Comparison of ENCODE assay signal across 1 mouse cellular context in the genomic region with DNA sequence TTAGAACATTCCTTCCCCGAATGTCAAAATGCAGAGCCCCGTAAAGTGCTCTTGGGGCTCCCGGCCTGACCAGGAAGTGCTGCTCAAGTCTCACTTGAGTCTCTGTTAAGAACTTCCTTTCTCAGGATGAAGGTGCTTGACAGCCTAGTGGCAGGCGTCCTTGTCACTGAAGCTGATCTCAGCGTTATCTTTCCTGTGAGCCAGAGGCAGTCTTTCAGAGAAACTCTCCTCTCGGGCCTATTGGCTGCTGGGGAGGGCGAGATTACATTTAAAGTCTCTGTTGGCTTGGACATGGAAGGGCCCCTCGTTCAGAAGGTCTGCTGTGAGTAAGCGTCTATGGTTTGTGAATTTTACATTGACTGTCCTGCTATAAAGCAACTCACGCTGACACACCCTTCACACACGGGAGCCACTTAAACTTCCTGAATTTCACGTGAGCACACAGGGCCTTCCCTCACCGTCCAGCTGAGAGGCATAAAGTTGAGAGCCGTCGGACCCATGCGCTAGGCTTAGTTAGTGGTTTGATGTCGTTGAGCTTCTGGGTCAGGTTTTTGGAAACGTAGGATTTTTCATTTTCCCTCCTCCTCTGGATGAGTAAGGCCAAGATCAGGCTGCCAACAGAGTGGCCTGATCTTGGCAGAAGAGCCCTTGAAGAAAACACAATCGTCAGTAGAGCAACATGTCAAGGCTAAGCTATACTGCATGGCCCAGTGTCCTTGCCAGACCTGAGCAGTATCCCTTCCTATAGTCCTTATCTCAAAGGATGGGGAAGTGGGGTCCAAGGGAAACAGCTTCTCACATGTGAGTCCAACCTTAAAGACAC.
A peak's percentile ranks its signal among the peaks of the same experiment; 100 is the strongest.
TF ChIP-seq lines count a peak whose summit lies in the region.

No protein-coding gene starts in this region.

TF ChIP-seq in MEL, 35 proteins besides CTCF, POLR2A, EP300 and RAD21 (continued from another document):
- TF ChIP-seq ZKSCAN1 (IDR thresholded peaks at IDR 0.05; ENCODE audit: low read depth, low read length) (no peak), TAL1 (IDR thresholded peaks at IDR 0.05; ENCODE audit: low read length) (no peak), POLR2AphosphoS2 (IDR thresholded peaks at IDR 0.05; ENCODE audit: low read length) (no peak; the same call in 1 of the 2 replicates), MAX (IDR thresholded peaks at IDR 0.05; ENCODE audit: low read length) (peak; percentile 27), POLR2AphosphoS5 (IDR thresholded peaks at IDR 0.05; ENCODE audit: borderline replicate concordance, low read depth, low read length) (no peak), GATA1 (IDR thresholded peaks at IDR 0.05; ENCODE audit: low read depth, low read length) (peak; percentile 95), UBTF (IDR thresholded peaks at IDR 0.05; ENCODE audit: borderline replicate concordance, insufficient read depth, low read depth, low read length) (no peak), GABPA (IDR thresholded peaks at IDR 0.05; ENCODE audit: low read depth, low read length) (no peak), KAT2A (conservative IDR thresholded peaks at IDR 0.05; ENCODE audit: low read depth, low read length) (no peak), MXI1 (IDR thresholded peaks at IDR 0.05; ENCODE audit: low read depth, low read length) (peak; percentile 79), TCF12 (IDR thresholded peaks at IDR 0.05; ENCODE audit: low read depth, low read length) (peak; percentile 74), ELF1 (IDR thresholded peaks at IDR 0.05; ENCODE audit: low read depth, low read length) (peak; percentile 89), MYB (IDR thresholded peaks at IDR 0.05; ENCODE audit: low read depth, low read length) (no peak), MAZ (IDR thresholded peaks at IDR 0.05; ENCODE audit: low read depth, low read length) (0 out of 2 replicates have a peak, but pooled peaks have one; percentile 29)
TF ChIP-seq in MEL: peak in this region for 18.
